Mouse (Mus musculus) limb, embryonic 14.5 days (tissue): ENCODE data around the gene Trim11. TPM values are rescaled to one million over a fixed set of nuclear protein-coding genes. Genes with fewer than 3 reads are reported as not detected.
A peak's percentile ranks its signal among the peaks of the same experiment; 100 is the strongest.
"Not testable (repeated sequence)": the region's sequence is repeated elsewhere in the genome, so short reads cannot be mapped to it uniquely, and the experiment has no call there.

Experiments
- ATAC-seq: fragments of 200-750 bp; cut with Nextera tagmentation; 2 replicates; pipeline ENCODE4 v1.8.0; 2017; ENCODE audit warnings: low read depth, moderate number of reproducible peaks, moderate TSS enrichment; ENCODE audit not compliant: low FRiP score
- DNase-seq: peaks from one replicate; pipeline ENCODE4 v3.0.0-alpha.2; 2015; ENCODE audit warnings: low spot score
- H3K27ac ChIP-seq: fragments of 300-500 bp; sonication (generic); replicated peaks from 2 replicates; pipeline ENCODE4 v1.5.1; 2014; ENCODE audit warnings: low read depth, mild to moderate bottlenecking, low read length, moderate library complexity, mixed read lengths
- H3K27me3 ChIP-seq: fragments of 300-500 bp; sonication (generic); 2 replicates; pipeline ENCODE4 v1.6.1; 2014; ENCODE audit warnings: low read length, mixed read lengths; ENCODE audit not compliant: control insufficient read depth, insufficient read depth
- H3K36me3 ChIP-seq: fragments of 300-500 bp; sonication (generic); 2 replicates; pipeline ENCODE4 v1.6.1; 2014; ENCODE audit warnings: mild to moderate bottlenecking, low read length, moderate library complexity, mixed read lengths; ENCODE audit not compliant: control insufficient read depth, insufficient read depth
- H3K4me1 ChIP-seq: fragments of 300-500 bp; sonication (generic); 2 replicates; pipeline ENCODE4 v1.6.1; 2014; ENCODE audit warnings: antibody characterized with exemption, low read length, mixed read lengths; ENCODE audit not compliant: control insufficient read depth, insufficient read depth
- H3K4me2 ChIP-seq: fragments of 300-500 bp; sonication (generic); replicated peaks from 2 replicates; pipeline ENCODE4 v1.6.1; 2014; ENCODE audit warnings: low read depth, mild to moderate bottlenecking, low read length, moderate library complexity; ENCODE audit not compliant: severe bottlenecking
- H3K4me3 ChIP-seq: fragments of 300-500 bp; sonication (generic); replicated peaks from 2 replicates; pipeline ENCODE4 v1.5.1; 2014; ENCODE audit warnings: low read length
- H3K9ac ChIP-seq: fragments of 300-500 bp; sonication (generic); 2 replicates; pipeline ENCODE4 v1.6.1; 2014; ENCODE audit warnings: mild to moderate bottlenecking, low read depth, low read length, moderate library complexity; ENCODE audit not compliant: severe bottlenecking
- H3K9me3 ChIP-seq: fragments of 300-500 bp; sonication (generic); 2 replicates; pipeline ENCODE4 v1.6.1; 2016; ENCODE audit warnings: low read length; ENCODE audit not compliant: control insufficient read depth
- POLR2A ChIP-seq: fragments of 200-500 bp; IDR thresholded peaks from 2 replicates; pipeline ENCODE4 v1.8.0; 2012; ENCODE audit warnings: inconsistent platforms, mild to moderate bottlenecking, moderate library complexity, borderline replicate concordance; ENCODE audit not compliant: insufficient read depth, insufficient read length; ENCODE audit errors: extremely low read depth
- WGBS: fragments of 180-500 bp; shearing (Covaris S2); extraction: QIAGEN DNeasy Blood & Tissue Kit; methylation state at CpG from one replicate; pipeline ENCODE4 v1.1.7; 2014; 5-methylcytosine and 5-hydroxymethylcytosine counted together
- polyA plus RNA-seq, 2 experiments: library from polyadenylated mRNA; depleted of rRNA in 1 of 2; stranded (reverse) in 1 of 2; unstranded in 1 of 2; fragments of >200 nt; fragmentation: Nextera tagmentation in 1 of 2; extraction: Ambion mirVana in 1 of 2; gene quantifications; 2 replicates each; pipeline versions ENCODE4 v1.2.1 to v1.2.3; 2012 to 2014

Trim11 gene
- polyA plus RNA-seq, 2 experiments, result 21.4 to 29.7 TPM

DNA sequence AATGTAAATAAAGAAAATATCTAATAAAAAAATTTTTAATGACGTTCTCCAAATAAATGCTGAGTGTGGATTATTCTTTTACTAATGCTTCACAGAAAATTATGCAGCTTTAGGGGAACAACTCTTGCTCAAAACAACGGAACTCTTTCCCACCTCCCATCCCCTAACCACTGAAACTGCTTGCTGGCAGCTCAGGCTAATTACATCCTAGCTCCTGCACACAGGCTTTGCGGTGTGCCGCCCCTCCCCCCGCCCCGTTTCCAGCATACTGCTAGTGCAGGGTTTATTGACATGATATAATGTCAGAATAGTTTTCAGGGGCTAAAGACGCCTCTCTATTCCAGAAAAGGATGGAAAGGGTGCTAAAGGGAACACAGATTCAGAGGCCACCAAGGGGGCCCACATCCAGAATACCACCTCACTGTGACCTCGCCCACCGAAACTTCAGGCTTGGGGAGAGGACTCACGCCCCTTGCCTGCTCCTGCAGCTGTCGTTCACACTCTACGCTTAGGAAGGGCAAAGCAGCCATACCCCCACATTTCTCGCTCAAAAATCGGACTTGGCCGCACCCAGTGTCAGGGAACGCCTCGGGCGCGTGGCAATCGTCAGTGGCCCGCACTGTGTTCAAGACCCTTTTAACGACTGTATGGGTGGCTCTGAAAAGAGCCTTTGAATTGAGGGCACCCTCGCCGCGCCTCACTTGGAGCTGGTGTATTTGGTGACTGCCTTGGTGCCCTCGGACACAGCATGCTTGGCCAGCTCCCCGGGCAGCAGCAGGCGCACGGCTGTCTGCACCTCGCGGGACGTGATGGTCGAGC is 24.3 kb upstream of the Trim11 start:
- peak; percentile 4; the same call in 1 of the 2 replicates for ATAC-seq
- peak; percentile 40 for DNase-seq
- Histone ChIP-seq H3K4me3 (peak overlapping the region; percentile 68), H3K4me1 (peaks cover 21% of the 10 kb centered on the region; the same call in 1 of the 2 replicates), H3K27me3 (no peaks in the 10 kb centered on the region), H3K9me3 (no peaks in the 10 kb centered on the region), H3K36me3 (peaks cover 9% of the 10 kb centered on the region), H3K27ac (peak overlapping the region; percentile 81), H3K9ac (peak overlapping the region; percentile 64), H3K4me2 (peak overlapping the region; percentile 86)
- WGBS, result 2% methylated on average over 29 of the region's 33 CpGs
- TF ChIP-seq POLR2A, result no peak

- not testable (repeated sequence) for ATAC-seq, DNase-seq
- WGBS, result 2% methylated on average over 12 of the region's 17 CpGs
Measured at GRCm38 (mm10) chr11:58954170-58954419, 23.8 kb upstream of the Trim11 start.

DNA sequence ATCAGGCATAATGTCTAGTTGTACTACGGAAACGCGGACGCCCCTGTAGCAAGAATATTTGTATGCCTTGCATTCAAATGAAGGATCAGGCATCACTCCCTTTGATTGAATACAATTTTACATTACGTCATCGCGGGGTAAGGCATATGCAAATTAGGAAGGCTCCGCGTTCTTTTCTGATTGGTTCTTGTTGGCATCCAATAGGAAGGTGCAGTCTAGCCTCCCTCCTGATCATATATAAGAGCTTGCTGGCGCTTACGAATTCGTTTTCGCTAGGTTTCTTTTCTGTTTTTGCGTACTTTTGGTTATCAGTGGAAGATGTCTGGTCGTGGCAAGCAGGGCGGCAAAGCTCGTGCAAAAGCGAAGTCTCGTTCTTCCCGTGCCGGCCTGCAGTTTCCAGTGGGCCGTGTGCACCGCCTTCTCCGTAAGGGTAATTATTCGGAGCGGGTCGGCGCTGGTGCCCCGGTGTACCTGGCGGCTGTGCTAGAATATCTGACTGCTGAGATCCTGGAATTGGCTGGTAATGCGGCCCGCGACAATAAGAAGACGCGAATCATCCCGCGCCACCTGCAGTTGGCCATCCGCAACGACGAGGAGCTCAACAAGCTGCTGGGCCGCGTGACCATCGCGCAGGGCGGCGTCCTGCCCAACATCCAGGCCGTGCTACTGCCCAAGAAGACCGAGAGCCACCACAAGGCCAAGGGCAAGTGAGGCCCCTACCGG is 23.3 kb upstream of the Trim11 start, which contains the start of the genes Hist3h2a and Trim17:
Gene Hist3h2a (plus strand): TSS at position 266 of the 723 bp plus-strand sequence.
Gene Trim17 (plus strand): TSS at position 266 of the 723 bp plus-strand sequence.
- H3K27ac ChIP-seq, result peak within 1 kb of the TSS; percentile 96
- no peaks in the 10 kb centered on the region for H3K9me3 ChIP-seq
- peak within 1 kb of the TSS; percentile 68 for H3K4me3 ChIP-seq
- H3K9ac ChIP-seq, result peak within 1 kb of the TSS; percentile 86
- WGBS, result under 1% methylated on average over 48 of the region's 49 CpGs
- H3K27me3 ChIP-seq, result no peaks in the 10 kb centered on the region
- peak within 1 kb of the TSS; percentile 86 for H3K4me2 ChIP-seq
- DNase-seq (peak; percentile 100), ATAC-seq (peak; percentile 94)
- peaks cover 9% of the 10 kb centered on the region for H3K36me3 ChIP-seq
- peaks cover 21% of the 10 kb centered on the region; the same call in 1 of the 2 replicates for H3K4me1 ChIP-seq
- TF ChIP-seq POLR2A, result peak; percentile 90; the same call in 1 of the 2 replicates

More at GRCm38 (mm10) chr11:58954170-58954419, 23.8 kb upstream of the Trim11 start:
- Histone ChIP-seq H3K9ac (peak overlapping the region; percentile 64), H3K4me2 (peak overlapping the region; percentile 86), H3K4me3 (peak overlapping the region; percentile 68), H3K4me1 (peaks cover 21% of the 10 kb centered on the region; the same call in 1 of the 2 replicates), H3K27ac (peak overlapping the region; percentile 81)
- H3K9me3 ChIP-seq, H3K27me3 ChIP-seq, H3K36me3 ChIP-seq: not testable (repeated sequence)

- Histone ChIP-seq H3K4me3 (peak overlapping the region; percentile 68), H3K9me3 (no peaks in the 10 kb centered on the region), H3K27me3 (no peaks in the 10 kb centered on the region), H3K9ac (peak overlapping the region; percentile 86), H3K27ac (peak overlapping the region; percentile 96), H3K36me3 (peaks cover 9% of the 10 kb centered on the region), H3K4me2 (peak overlapping the region; percentile 75), H3K4me1 (peaks cover 20% of the 10 kb centered on the region; the same call in 1 of the 2 replicates)
- ATAC-seq, result peak; percentile 9; the same call in 1 of the 2 replicates
- TF ChIP-seq POLR2A, result no peak
- 1% methylated on average over 18 of the region's 20 CpGs for WGBS
- no peak for DNase-seq
Measured at GRCm38 (mm10) chr11:58955143-58955867, 22.6 kb upstream of the Trim11 start.

DNA sequence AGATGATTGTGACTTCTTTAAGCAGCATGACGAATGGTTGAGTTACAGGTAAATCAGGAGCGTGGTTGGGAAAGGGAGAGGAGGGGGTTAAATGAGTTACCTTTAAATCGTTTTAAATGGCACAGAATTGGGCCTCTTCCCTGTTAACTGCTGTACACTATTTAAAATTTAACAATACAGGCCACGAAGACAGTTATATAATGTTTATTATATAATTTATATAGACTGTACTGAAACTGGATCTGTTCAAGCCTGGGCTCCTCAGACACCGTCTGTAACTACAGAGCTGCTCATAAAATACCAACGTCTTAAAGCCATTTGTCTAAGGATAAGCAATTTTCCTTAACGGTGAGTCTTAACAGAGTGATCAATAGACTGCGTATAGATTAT is 22.0 kb upstream of the Trim11 start:
- Histone ChIP-seq H3K27me3 (no peaks in the 10 kb centered on the region), H3K4me2 (peak overlapping the region; percentile 75), H3K9ac (peak overlapping the region; percentile 86), H3K36me3 (peaks cover 9% of the 10 kb centered on the region), H3K27ac (peak overlapping the region; percentile 96), H3K9me3 (no peaks in the 10 kb centered on the region), H3K4me1 (peaks cover 20% of the 10 kb centered on the region; the same call in 1 of the 2 replicates), H3K4me3 (peak overlapping the region; percentile 68)
- ATAC-seq (no peak), DNase-seq (no peak)
- 16% methylated on average over 8 of the region's 8 CpGs for WGBS
- TF ChIP-seq POLR2A, result no peak
